ENCODE assay signal across 19 mouse cellular contexts in genomic region chrX:168207034-168207433, GRCm38 (mm10).
"Had no signal": no experiment of that assay in that cellular context is flagged by ENCODE, and none has a peak within 500 bp of the region (broad histone marks: within the 10 kb centered on the region; RNA-seq: fewer than 3 reads in every experiment).

No protein-coding gene starts in this region.

- H3K4me3 ChIP-seq: layer of hippocampus, adult 2 months; limb, embryonic 12.5 days; limb, embryonic 15.5 days; midbrain, embryonic 12.5 days; midbrain, embryonic 15.5 days; neural tube, embryonic 13.5 days had no signal

- DNase-seq: kidney, adult 18-20 months; kidney, adult 9 months; kidney, postnatal 14 days; kidney, postnatal 4 days; layer of hippocampus, adult 9-11 months; liver, postnatal 0 days; lung, embryonic 14.5 days; retina, postnatal 1 day; right cerebral cortex, postnatal 4 days; thymus, postnatal 25 days had no signal

- H3K27ac ChIP-seq: layer of hippocampus, adult 2 months; limb, embryonic 12.5 days; limb, embryonic 15.5 days; liver, embryonic 14.5 days; macrophage; midbrain, embryonic 12.5 days; midbrain, embryonic 15.5 days; neural tube, embryonic 13.5 days; stomach, postnatal 0 days had no signal
